Mouse (Mus musculus) limb, embryonic 14.5 days (tissue): ENCODE results near the gene Rdh8. TPM values are rescaled to one million over a fixed set of nuclear protein-coding genes. Genes with fewer than 3 reads are reported as not detected.
A peak's percentile ranks its signal among the peaks of the same experiment; 100 is the strongest.
"Not testable (repeated sequence)": the region's sequence is repeated elsewhere in the genome, so short reads cannot be mapped to it uniquely, and the experiment has no call there.

Experiments used
- ATAC-seq: fragments of 200-750 bp; cut with Nextera tagmentation; 2 replicates; pipeline ENCODE4 v1.8.0; 2017; ENCODE audit warnings: low read depth, moderate number of reproducible peaks, moderate TSS enrichment; ENCODE audit not compliant: low FRiP score
- DNase-seq: peaks from one replicate; pipeline ENCODE4 v3.0.0-alpha.2; 2015; ENCODE audit warnings: low spot score
- H3K27ac ChIP-seq: fragments of 300-500 bp; sonication (generic); replicated peaks from 2 replicates; pipeline ENCODE4 v1.5.1; 2014; ENCODE audit warnings: low read depth, mild to moderate bottlenecking, low read length, moderate library complexity, mixed read lengths
- H3K27me3 ChIP-seq: fragments of 300-500 bp; sonication (generic); 2 replicates; pipeline ENCODE4 v1.6.1; 2014; ENCODE audit warnings: low read length, mixed read lengths; ENCODE audit not compliant: control insufficient read depth, insufficient read depth
- H3K36me3 ChIP-seq: fragments of 300-500 bp; sonication (generic); 2 replicates; pipeline ENCODE4 v1.6.1; 2014; ENCODE audit warnings: mild to moderate bottlenecking, low read length, moderate library complexity, mixed read lengths; ENCODE audit not compliant: control insufficient read depth, insufficient read depth
- H3K4me1 ChIP-seq: fragments of 300-500 bp; sonication (generic); 2 replicates; pipeline ENCODE4 v1.6.1; 2014; ENCODE audit warnings: antibody characterized with exemption, low read length, mixed read lengths; ENCODE audit not compliant: control insufficient read depth, insufficient read depth
- H3K4me2 ChIP-seq: fragments of 300-500 bp; sonication (generic); replicated peaks from 2 replicates; pipeline ENCODE4 v1.6.1; 2014; ENCODE audit warnings: low read depth, mild to moderate bottlenecking, low read length, moderate library complexity; ENCODE audit not compliant: severe bottlenecking
- H3K4me3 ChIP-seq: fragments of 300-500 bp; sonication (generic); replicated peaks from 2 replicates; pipeline ENCODE4 v1.5.1; 2014; ENCODE audit warnings: low read length
- H3K9ac ChIP-seq: fragments of 300-500 bp; sonication (generic); 2 replicates; pipeline ENCODE4 v1.6.1; 2014; ENCODE audit warnings: mild to moderate bottlenecking, low read depth, low read length, moderate library complexity; ENCODE audit not compliant: severe bottlenecking
- H3K9me3 ChIP-seq: fragments of 300-500 bp; sonication (generic); 2 replicates; pipeline ENCODE4 v1.6.1; 2016; ENCODE audit warnings: low read length; ENCODE audit not compliant: control insufficient read depth
- POLR2A ChIP-seq: fragments of 200-500 bp; IDR thresholded peaks from 2 replicates; pipeline ENCODE4 v1.8.0; 2012; ENCODE audit warnings: inconsistent platforms, mild to moderate bottlenecking, moderate library complexity, borderline replicate concordance; ENCODE audit not compliant: insufficient read depth, insufficient read length; ENCODE audit errors: extremely low read depth
- WGBS: fragments of 180-500 bp; shearing (Covaris S2); extraction: QIAGEN DNeasy Blood & Tissue Kit; methylation state at CpG from one replicate; pipeline ENCODE4 v1.1.7; 2014; 5-methylcytosine and 5-hydroxymethylcytosine counted together
- polyA plus RNA-seq, 2 experiments: library from polyadenylated mRNA; depleted of rRNA in 1 of 2; stranded (reverse) in 1 of 2; unstranded in 1 of 2; fragments of >200 nt; fragmentation: Nextera tagmentation in 1 of 2; extraction: Ambion mirVana in 1 of 2; gene quantifications; 2 replicates each; pipeline versions ENCODE4 v1.2.1 to v1.2.3; 2012 to 2014

Gene Rdh8
- polyA plus RNA-seq, 2 experiments = not detected

DNA sequence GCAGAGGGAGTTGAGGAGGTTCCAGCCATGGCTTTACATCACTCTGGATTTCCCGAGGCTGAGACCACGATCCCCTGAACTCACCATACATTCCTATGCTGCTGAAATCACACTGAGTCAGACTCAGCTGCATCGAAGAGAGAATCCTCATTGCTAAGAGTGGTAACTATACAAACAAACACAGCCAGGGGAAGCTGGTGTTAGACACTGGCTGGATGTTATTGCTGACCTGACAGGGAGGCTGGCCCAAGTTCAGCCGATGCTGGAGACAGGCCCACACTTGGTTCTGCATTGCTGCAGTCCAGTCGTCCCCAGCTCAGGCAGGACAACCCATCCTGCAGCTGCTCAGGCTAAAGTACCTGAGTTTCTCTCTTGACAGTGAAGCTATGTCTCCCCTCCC is 7.5 kb downstream of the Rdh8 start:
- Histone ChIP-seq H3K4me2 (no peak overlapping the region), H3K27me3 (no peaks in the 10 kb centered on the region), H3K9me3 (no peaks in the 10 kb centered on the region), H3K9ac (no peak overlapping the region), H3K27ac (no peak overlapping the region), H3K36me3 (no peaks in the 10 kb centered on the region), H3K4me1 (peaks cover 9% of the 10 kb centered on the region), H3K4me3 (no peak overlapping the region)
- WGBS = 61% methylated on average over 5 of the region's 5 CpGs
- TF ChIP-seq POLR2A = no peak
- no peak for DNase-seq
- ATAC-seq = no peak

DNA sequence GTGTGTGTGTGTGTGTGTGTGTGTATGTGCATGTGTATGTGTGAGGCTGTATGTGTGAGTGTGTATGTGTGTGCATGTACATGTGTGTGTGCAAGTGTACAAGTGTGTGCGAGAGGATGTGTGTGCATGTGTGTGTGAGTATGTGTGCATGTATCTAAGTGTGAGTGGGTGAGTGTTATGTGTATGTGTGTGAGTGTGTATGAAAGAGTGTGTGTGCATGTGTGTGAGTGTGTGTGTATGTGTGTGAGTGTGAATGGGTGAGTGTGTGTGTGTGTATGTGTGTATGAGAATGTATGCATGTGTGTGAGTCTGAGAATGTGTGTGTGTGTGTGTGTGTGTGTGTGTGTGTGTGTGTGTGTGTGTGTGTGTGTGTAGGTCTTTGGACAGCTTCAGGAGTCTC is 9.8 kb downstream of the Rdh8 start:
- no peak overlapping the region for H3K4me3 ChIP-seq
- H3K27me3 ChIP-seq = no peaks in the 10 kb centered on the region
- H3K27ac ChIP-seq = no peak overlapping the region
- ATAC-seq (no peak), DNase-seq (no peak)
- H3K4me1 ChIP-seq = peaks cover 12% of the 10 kb centered on the region
- no peak overlapping the region for H3K9ac ChIP-seq
- WGBS = 100% methylated on average over 1 of the region's 1 CpGs
- no peaks in the 10 kb centered on the region for H3K9me3 ChIP-seq
- H3K36me3 ChIP-seq = no peaks in the 10 kb centered on the region
- TF ChIP-seq POLR2A = no peak
- H3K4me2 ChIP-seq = no peak overlapping the region

DNA sequence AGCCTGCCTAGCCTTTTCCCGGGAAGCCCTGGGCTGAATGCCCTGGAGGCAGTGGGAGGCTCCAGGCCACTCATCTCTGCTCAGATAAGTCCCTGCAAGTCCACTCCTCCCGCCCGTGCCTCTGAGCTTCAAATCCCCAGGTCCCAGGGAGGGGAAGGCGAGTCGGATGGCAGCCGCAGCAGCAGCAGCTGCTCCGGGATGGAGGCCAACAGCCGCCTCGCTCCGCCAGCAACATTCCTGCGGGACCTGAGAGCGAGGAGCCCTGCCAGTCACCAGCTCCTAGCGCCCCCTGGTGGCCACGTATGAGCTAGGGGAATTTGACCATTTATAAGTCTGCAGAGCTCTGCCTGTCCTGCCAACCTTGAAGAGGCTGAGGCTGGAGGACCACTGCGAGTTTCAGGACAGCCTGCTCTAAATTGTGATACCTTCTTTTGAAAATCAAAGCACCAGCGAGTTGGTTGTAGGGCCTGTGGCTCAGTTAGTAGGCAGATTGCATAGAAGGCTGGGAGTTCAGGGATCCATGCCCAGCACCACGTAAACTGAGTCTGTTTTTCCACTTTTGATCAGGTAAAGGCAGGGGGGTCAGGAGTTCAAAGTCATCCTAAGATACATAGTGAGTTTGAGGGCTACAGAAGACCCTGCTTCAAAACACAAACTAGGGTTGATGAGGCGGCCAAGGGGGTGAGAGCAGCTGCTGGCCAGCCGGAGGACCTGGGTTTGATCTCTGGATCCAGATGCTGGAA is 12.8 kb downstream of the Rdh8 start:
- no peaks in the 10 kb centered on the region for H3K9me3 ChIP-seq
- H3K36me3 ChIP-seq = no peaks in the 10 kb centered on the region
- WGBS = 13% methylated on average over 19 of the region's 19 CpGs
- no peak overlapping the region for H3K4me3 ChIP-seq
- no peak for TF ChIP-seq POLR2A
- no peak overlapping the region for H3K27ac ChIP-seq
- no peaks in the 10 kb centered on the region for H3K27me3 ChIP-seq
- ATAC-seq = peak; percentile 92
- H3K4me1 ChIP-seq = peaks cover 12% of the 10 kb centered on the region
- 0 out of 2 replicates have a peak overlapping the region, but pooled peaks have one; percentile 14 for H3K4me2 ChIP-seq
- peak; percentile 95 for DNase-seq
- no peak overlapping the region for H3K9ac ChIP-seq

DNA sequence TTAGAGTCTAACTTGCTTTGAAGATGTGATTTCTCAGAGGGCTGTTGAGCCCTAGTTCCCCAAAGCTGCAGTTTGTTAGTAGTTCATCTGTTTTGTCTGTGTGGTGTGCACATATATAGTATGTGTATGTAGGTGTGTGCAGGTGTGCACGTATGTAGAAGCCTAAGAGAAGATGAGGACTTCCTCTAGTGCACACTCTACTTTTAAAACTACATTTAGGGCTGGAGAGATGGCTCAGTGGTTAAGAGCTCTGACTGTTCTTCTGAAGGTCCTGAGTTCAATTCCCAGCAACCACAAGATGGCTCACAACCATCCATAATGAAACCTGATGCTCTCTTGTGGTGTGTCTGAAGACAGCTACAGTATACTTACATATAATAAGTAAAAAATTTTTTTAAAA is 16.6 kb downstream of the Rdh8 start:
- no peaks in the 10 kb centered on the region for H3K27me3 ChIP-seq
- no peaks in the 10 kb centered on the region for H3K36me3 ChIP-seq
- H3K4me2 ChIP-seq = no peak overlapping the region
- no peaks in the 10 kb centered on the region for H3K9me3 ChIP-seq
- H3K4me1 ChIP-seq = peaks cover 12% of the 10 kb centered on the region
- no peak for TF ChIP-seq POLR2A
- H3K27ac ChIP-seq = no peak overlapping the region
- DNase-seq (no peak), ATAC-seq (no peak)
- 50% methylated on average over 1 of the region's 1 CpGs for WGBS
- H3K4me3 ChIP-seq = no peak overlapping the region
- no peak overlapping the region for H3K9ac ChIP-seq

DNA sequence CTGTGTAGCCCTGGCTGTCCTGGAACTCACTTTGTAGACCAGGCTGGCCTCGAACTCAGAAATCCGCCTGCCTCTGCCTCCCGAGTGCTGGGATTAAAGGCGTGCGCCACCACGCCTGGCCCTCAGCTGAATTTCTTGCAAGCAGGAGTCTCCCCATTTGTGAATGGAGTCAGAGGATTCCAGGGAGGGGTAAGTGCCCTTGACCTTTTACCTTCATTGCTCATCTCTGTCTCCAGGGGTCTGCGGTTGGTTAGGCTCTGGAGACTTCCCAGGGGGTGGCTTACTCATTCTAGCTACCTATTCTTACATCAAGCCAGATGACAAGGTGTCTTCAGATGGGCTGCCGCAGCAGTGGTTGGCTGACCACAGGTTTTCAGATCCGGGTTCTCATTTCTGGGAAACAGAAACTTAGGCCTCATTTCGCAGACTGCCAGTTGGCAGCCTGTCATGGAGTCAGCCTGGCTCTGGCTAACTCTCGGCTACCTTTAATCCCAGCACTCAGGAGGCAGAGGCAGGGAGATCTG is 17.2 kb downstream of the Rdh8 start:
- WGBS = 80% methylated on average over 11 of the region's 11 CpGs

More for the DNA sequence above, 17.2 kb downstream of the Rdh8 start:
- H3K27ac ChIP-seq, DNase-seq, H3K9ac ChIP-seq, H3K4me3 ChIP-seq, H3K27me3 ChIP-seq, H3K36me3 ChIP-seq, ATAC-seq, H3K4me2 ChIP-seq, H3K4me1 ChIP-seq, H3K9me3 ChIP-seq: not testable (repeated sequence)
